Mouse (Mus musculus): ENCODE measurements around the gene Tbc1d8. TPM values are rescaled to one million over a fixed set of nuclear protein-coding genes. Genes with fewer than 3 reads are reported as not detected.

The Tbc1d8 gene
- 10 to 100 TPM in 1 of 4 experiments, 1 to 10 TPM in 3; 7.6 to 11.6 (median 9.3) TPM for total RNA-seq (2022)

- DNase-seq (ENCODE audit: low spot score in 2 of 2): peak; percentile 78 to 89
Measured at GRCm38 (mm10) chr1:39478057-39478895, at the start of gene Tbc1d8. TSS of gene Tbc1d8 (minus strand) at chr1:39478755.

- DNase-seq (ENCODE audit: low spot score in 2 of 2): no peak
Measured at GRCm38 (mm10) chr1:39528319-39528718, 49.8 kb upstream of the Tbc1d8 start.

- peak; percentile 60 to 63 for DNase-seq (ENCODE audit: low spot score in 2 of 2)
Measured at GRCm38 (mm10) chr1:39527432-39527831, 48.9 kb upstream of the Tbc1d8 start.

- no peak for DNase-seq (ENCODE audit: low spot score in 2 of 2)
Measured at GRCm38 (mm10) chr1:39526371-39527167, 48.0 kb upstream of the Tbc1d8 start.

- DNase-seq (ENCODE audit: low spot score in 2 of 2): no peak
Measured at GRCm38 (mm10) chr1:39525763-39526162, 47.2 kb upstream of the Tbc1d8 start.

GRCm38 (mm10) chr1:39522519-39522918 lies 44.0 kb upstream of the Tbc1d8 start:
- no peak for DNase-seq (ENCODE audit: low spot score in 2 of 2)

GRCm38 (mm10) chr1:39521326-39521725 lies 42.8 kb upstream of the Tbc1d8 start:
- DNase-seq (ENCODE audit: low spot score in 2 of 2): no peak

- DNase-seq (ENCODE audit: low spot score in 2 of 2): peak; percentile 18 to 68
Measured at GRCm38 (mm10) chr1:39515303-39515991, 36.9 kb upstream of the Tbc1d8 start.

GRCm38 (mm10) chr1:39512183-39512582 lies 33.6 kb upstream of the Tbc1d8 start:
- DNase-seq (ENCODE audit: low spot score in 2 of 2): no peak

- no peak for DNase-seq (ENCODE audit: low spot score in 2 of 2)
Measured at GRCm38 (mm10) chr1:39511775-39512174, 33.2 kb upstream of the Tbc1d8 start.

- DNase-seq (ENCODE audit: low spot score in 2 of 2): no peak
Measured at GRCm38 (mm10) chr1:39505600-39505999, 27.0 kb upstream of the Tbc1d8 start.

GRCm38 (mm10) chr1:39504261-39504660 lies 25.7 kb upstream of the Tbc1d8 start:
- peak in 1 of 2 experiments; percentile 16 for DNase-seq (ENCODE audit: low spot score in 2 of 2)

GRCm38 (mm10) chr1:39502817-39503633 lies 24.5 kb upstream of the Tbc1d8 start:
- DNase-seq (ENCODE audit: low spot score in 2 of 2): no peak

GRCm38 (mm10) chr1:39499485-39499941 lies 21.0 kb upstream of the Tbc1d8 start:
- no peak for DNase-seq (ENCODE audit: low spot score in 2 of 2)

GRCm38 (mm10) chr1:39497748-39498147 lies 19.2 kb upstream of the Tbc1d8 start:
- no peak for DNase-seq (ENCODE audit: low spot score in 2 of 2)

GRCm38 (mm10) chr1:39496995-39497394 lies 18.4 kb upstream of the Tbc1d8 start:
- no peak for DNase-seq (ENCODE audit: low spot score in 2 of 2)

- no peak for DNase-seq (ENCODE audit: low spot score in 2 of 2)
Measured at GRCm38 (mm10) chr1:39493664-39494063, 15.1 kb upstream of the Tbc1d8 start.

GRCm38 (mm10) chr1:39493165-39493564 lies 14.6 kb upstream of the Tbc1d8 start:
- DNase-seq (ENCODE audit: low spot score in 2 of 2): no peak

GRCm38 (mm10) chr1:39487370-39487769 lies 8.8 kb upstream of the Tbc1d8 start:
- DNase-seq (ENCODE audit: low spot score in 2 of 2): no peak

GRCm38 (mm10) chr1:39482115-39482815 lies 3.7 kb upstream of the Tbc1d8 start:
- DNase-seq (ENCODE audit: low spot score in 2 of 2): no peak
